Mouse (Mus musculus): ENCODE measurements at regions not wholly inside any gene's neighbourhood (a gene's known extent, or its start where the extent isn't known, plus 50 kb on each side); places are given as distances from the start of the nearest gene placed in this dataset.
A peak's percentile ranks its signal among the peaks of the same experiment; 100 is the strongest.
"Not testable (repeated sequence)": the region's sequence is repeated elsewhere in the genome, so short reads cannot be mapped to it uniquely, and the experiment has no call there.

GRCm38 (mm10) chr11:13040584-13040983 lies 575.8 kb upstream of the Cobl start:
- no peak for DNase-seq (ENCODE audit: low read depth, low spot score)

GRCm38 (mm10) chr11:13032464-13032863 lies 567.7 kb upstream of the Cobl start:
- DNase-seq (ENCODE audit: low read depth, low spot score) = no peak

GRCm38 (mm10) chr11:13008838-13009237 lies 544.1 kb upstream of the Cobl start:
- DNase-seq (ENCODE audit: low read depth, low spot score) = not testable (repeated sequence)

GRCm38 (mm10) chr11:13006461-13006961 lies 541.8 kb upstream of the Cobl start:
- not testable (repeated sequence) for DNase-seq (ENCODE audit: low read depth, low spot score)

GRCm38 (mm10) chr11:13005228-13005627 lies 540.5 kb upstream of the Cobl start:
- peak; percentile 68 for DNase-seq (ENCODE audit: low read depth, low spot score)

- DNase-seq (ENCODE audit: low read depth, low spot score) = no peak
These were observed 534.5 kb upstream of the Cobl start for GRCm38 (mm10) chr11:12999279-12999678.
